Mouse (Mus musculus) brown adipose tissue, adult 24 weeks (tissue): Measurements from ENCODE around the gene Mfap3. TPM values are rescaled to one million over a fixed set of nuclear protein-coding genes. Genes with fewer than 3 reads are reported as not detected.
"Not testable (repeated sequence)": the region's sequence is repeated elsewhere in the genome, so short reads cannot be mapped to it uniquely, and the experiment has no call there.

Experiments used
- H3K27ac ChIP-seq: fragments of 200-500 bp; replicated peaks from 2 replicates; pipeline ENCODE4 v1.5.1; 2012; ENCODE audit warnings: low read depth, mild to moderate bottlenecking, low read length
- H3K4me1 ChIP-seq: fragments of 200-500 bp; 2 replicates; pipeline ENCODE4 v1.6.1; 2012; ENCODE audit warnings: low read length, mixed read lengths; ENCODE audit not compliant: control insufficient read depth, insufficient read depth, insufficient read length
- H3K4me3 ChIP-seq: fragments of 200-500 bp; 2 replicates; pipeline ENCODE4 v1.5.1; 2012; ENCODE audit warnings: low read depth, mild to moderate bottlenecking, low read length, moderate library complexity; ENCODE audit not compliant: insufficient read depth
- polyA plus RNA-seq: library from polyadenylated mRNA; stranded (reverse); fragments of >200 nt; gene quantifications from 2 replicates; pipeline ENCODE4 v1.2.4, GENCODE M21; 2012; ENCODE audit not compliant: missing spikeins, insufficient read depth, insufficient read length

Gene Mfap3
- polyA plus RNA-seq, 1 experiment, result 15.9 TPM

DNA sequence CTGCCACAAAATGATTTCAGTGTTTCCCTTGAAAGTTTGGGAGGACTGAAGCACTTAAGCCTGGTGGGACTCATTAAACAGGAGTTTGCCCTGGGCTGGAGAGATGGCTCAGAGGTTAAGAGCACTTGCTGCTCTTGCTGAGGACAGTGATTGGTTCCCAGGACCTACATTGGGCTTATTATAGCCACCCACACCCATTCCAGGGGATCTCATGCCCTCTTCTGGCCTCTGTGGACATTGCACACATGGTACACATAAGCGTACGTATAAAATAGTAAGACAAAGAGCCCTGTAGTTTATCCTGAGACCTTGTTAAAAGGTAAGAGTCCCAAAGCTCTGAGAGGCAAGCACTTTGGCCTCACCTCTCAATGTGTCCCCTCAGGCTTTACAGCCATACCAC is 31.8 kb downstream of the Mfap3 start:
- Histone ChIP-seq H3K27ac (no peak overlapping the region), H3K4me3 (no peak overlapping the region), H3K4me1 (no peaks in the 10 kb centered on the region)

DNA sequence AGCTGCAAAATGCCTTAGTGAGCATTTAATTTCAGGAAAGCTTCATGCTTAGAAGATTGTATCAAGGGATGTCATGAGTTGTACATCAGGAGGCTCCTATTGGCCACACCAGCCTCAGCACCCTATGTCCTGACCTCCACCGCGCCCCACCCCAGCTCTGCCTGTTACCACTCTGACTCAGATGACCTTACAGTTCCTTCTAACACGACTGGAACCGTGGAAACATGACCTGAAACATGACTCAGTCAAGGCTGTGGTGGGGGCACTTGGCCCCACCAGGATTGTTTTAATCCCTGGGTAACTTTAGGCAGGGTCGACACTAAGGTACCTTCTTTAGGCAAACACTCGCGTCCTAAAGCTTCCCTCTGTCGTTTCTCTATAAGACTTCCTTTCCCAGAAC is 32.6 kb downstream of the Mfap3 start:
- Histone ChIP-seq H3K4me1 (no peaks in the 10 kb centered on the region), H3K27ac (no peak overlapping the region), H3K4me3 (no peak overlapping the region)

DNA sequence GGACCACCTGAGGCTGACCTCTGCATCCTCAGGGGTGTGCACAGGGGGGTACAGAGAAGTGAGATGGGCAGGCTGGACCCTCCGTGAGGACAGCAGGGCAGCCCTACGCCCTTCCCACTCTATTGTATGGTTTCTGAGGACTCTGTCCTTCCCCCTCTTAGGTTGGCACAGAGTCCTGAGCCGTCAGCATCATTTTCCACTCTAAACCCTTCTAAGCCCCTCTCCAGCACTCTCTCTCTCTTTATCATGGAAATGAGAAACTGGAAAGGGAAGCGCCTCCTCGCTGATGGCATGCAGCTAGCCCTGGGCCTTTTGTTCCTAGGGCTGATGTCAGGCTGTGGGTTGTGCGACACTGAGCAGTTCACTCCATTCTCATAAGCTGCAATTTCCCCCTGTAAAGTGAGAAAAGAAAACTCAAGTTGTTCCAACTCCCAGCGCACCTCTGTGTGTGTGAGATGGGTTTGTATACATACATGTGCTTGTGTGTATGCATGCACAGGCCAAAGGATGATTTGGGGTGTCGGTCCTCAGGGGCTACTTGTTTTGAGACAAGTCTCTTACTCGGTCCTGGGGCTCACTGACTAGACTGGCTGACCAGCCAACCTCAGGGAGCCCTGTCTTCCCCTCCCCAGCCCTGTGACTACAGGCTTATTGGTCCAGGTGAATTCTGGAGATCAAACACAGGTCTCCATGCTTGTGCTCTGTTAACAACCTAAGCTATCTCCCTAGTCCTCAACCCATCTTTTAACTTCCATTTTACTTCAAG is 34.7 kb downstream of the Mfap3 start:
- H3K27ac ChIP-seq, result no peak overlapping the region
- H3K4me1 ChIP-seq, result no peaks in the 10 kb centered on the region
- no peak overlapping the region for H3K4me3 ChIP-seq

DNA sequence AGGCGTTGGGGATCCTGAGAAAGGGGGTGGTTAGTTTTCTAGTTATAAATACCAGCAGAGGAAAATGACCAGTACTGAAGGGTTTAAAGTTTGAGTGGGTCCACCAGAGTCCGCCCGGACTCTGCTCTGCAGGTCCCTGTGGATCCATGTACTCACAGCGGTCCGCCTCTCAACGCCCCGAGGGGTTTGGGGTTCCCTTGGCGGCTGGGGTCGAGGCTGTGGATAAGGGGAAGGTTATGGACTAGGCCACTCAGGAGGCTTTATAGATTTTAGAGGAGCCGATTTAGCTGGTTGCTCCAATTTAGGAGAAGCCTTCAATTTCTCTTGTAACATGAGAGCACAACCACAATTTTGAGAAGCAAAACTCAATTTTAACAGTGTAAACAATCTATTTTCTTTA is 39.5 kb downstream of the Mfap3 start:
- H3K4me3 ChIP-seq, H3K4me1 ChIP-seq, H3K27ac ChIP-seq: not testable (repeated sequence)

DNA sequence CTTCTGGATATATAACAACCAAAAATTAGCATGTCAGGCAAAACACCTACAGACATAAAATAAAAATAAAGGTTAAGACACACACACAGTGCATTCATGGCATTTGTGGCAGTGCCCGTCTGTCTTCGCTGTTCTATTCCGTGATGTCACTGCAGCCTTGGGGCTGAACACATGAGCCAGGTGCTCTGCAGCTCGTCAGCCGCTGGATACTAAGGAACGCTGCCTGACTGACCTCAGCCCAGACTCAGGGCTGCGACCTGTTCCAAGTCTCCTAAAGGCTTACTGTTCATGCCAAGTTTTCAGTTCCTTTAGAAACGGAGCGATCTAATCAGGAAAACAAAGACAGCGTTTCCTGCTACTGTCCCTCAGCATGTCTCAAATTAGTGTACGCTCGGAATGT is 46.1 kb downstream of the Mfap3 start:
- Histone ChIP-seq H3K27ac (no peak overlapping the region), H3K4me3 (no peak overlapping the region)

DNA sequence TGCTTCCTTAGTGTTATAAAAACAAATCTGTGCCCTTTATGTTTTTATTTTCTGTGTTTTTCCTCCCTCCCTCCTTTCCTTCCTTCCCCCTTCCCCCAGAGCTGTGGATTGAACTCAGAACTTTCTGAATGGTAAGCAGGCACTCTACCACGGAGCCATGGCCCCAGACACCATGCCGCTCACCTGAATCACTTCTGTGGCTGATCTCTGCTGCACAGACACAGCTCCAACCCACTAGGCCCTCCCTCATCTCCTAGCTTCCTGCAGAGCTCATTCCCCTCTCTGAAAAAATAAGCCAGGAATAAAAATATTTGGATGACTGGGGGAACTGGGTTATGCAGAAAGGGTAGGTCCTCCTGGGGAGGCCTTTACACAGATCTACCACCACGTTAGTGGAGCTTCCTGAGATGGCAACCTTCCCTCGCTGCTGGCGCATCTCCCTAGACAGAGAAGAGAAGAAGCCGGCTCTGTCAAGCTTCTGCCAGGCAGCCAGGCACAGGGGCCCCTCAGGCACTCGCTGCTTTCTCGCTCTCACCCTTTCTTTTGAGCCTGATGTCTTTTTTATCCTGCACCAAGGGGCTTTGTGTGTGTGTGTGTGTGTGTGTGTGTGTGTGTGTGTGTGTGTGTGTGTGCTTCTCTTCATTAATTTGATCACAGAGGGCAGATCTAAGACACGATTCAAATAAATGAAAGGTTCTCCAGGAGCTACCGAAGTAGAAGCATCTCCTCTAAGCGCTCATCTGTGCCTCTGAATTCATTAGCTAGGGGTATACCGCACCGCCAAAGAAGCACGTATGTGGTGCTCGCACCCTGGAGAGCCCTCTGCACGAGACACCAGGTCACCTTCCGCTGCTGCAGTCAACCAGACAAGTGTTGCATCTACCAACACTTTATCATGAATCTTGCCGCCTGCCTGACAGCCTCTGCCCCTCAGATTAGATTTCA is 47.9 kb downstream of the Mfap3 start:
- Histone ChIP-seq H3K27ac (no peak overlapping the region), H3K4me1 (no peaks in the 10 kb centered on the region), H3K4me3 (no peak overlapping the region)

More for the DNA sequence above, 46.1 kb downstream of the Mfap3 start:
- no peaks in the 10 kb centered on the region for H3K4me1 ChIP-seq

DNA sequence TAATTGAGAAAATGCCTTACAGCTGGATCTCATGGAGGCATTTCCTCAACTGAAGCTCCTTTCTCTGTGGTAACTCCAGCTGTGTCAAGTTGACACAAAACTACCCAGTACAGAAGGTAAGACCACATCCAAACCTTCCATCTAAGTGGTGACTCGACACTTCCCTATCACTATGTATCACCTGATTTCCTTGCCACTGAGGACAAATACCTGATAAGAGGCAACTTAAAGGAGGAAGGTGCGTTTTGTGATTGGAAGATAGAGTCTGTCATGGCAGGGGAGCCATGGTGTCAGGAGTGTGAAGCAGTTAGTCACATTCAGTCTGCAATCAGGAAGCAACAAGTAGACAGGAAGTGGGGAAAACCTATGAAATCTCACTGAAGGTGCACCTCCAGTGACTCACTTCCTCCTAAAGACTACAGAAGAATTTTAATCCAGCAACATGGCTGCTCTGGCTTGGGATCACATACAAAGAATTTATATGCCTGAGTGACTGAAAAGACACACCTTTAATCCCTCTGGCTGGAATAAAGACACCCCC is 50.6 kb downstream of the Mfap3 start:
- Histone ChIP-seq H3K27ac (no peak overlapping the region), H3K4me3 (no peak overlapping the region), H3K4me1 (no peaks in the 10 kb centered on the region)

DNA sequence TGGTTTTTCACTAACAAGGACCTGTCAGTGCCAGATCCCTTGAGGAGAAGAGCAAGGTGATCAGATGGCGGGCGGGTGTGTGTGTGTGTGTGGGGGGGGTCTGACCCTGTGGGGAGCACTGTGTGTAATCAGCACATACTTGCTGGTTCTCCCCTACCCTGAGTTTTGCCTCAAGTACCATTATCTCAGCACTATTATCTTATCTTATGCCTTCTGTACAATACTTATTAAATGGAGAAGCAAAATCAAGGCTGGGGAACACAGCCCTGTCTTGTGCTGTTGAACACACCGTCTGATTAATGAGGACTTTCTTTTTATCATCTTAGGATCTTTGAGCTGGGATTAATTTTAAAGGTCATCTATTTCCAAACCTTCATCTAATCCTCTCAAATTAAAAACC is 52.6 kb downstream of the Mfap3 start:
- Histone ChIP-seq H3K4me3 (no peak overlapping the region), H3K27ac (no peak overlapping the region), H3K4me1 (no peaks in the 10 kb centered on the region)

DNA sequence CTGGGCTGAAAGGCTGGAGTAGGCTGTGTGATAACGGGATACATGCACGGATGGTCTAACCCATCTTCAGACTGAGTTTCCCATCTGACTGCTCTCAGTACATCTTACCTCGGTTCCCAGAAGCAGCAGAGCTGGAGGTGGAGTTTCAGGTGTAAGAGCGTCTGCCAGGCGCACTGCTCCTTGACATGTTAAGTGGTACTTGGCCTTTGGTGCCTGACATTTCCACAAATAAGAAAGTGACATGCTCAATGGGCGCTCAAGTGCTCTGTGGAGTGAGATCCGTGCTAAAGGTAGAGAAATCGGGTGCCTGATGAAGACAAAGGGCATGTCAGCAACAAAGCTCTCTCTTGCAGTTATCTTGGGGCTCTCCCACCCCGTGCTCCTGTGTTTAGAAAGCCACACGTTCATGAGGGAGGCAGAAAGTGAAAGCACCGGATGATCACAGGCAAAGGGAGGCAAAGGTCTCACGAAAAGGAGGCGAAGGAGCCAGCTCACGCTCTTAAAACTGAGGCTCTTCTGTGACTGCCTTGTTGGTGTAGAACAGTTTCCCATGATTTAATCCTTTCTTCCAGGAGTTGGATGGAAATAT is 55.3 kb downstream of the Mfap3 start:
- Histone ChIP-seq H3K4me1 (no peaks in the 10 kb centered on the region), H3K4me3 (no peak overlapping the region), H3K27ac (no peak overlapping the region)

DNA sequence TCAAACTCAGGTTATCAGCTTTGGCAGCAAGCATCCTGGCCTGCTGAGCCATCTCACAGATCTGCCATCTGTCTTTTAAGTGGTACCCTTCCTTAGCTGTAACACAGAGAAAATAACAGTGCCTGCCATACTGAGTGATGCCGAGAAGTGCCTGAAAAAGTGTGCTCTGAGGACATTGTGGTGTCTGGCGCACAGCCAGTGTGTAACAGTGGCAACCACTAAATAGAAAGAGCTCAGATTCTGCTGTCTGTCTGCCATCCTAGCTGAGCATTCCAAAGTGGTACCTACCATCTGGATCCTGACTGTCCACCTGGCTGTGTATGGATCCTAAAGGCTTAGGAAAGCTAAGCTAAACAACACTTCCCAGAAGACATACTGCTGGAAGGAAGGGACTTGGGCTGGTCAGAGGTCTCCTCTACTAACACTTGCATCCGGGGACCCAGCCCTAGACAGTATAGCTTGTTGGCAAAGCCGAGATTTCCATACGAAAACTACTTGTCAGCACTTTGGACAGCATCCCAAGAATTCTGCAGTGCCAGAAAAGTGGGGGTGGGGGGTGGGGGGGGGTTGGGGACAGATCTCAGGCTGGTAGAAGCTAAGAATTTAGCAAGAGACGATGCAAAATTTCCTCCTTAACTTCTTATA is 58.5 kb downstream of the Mfap3 start:
- Histone ChIP-seq H3K4me3 (no peak overlapping the region), H3K4me1 (no peaks in the 10 kb centered on the region), H3K27ac (no peak overlapping the region)

DNA sequence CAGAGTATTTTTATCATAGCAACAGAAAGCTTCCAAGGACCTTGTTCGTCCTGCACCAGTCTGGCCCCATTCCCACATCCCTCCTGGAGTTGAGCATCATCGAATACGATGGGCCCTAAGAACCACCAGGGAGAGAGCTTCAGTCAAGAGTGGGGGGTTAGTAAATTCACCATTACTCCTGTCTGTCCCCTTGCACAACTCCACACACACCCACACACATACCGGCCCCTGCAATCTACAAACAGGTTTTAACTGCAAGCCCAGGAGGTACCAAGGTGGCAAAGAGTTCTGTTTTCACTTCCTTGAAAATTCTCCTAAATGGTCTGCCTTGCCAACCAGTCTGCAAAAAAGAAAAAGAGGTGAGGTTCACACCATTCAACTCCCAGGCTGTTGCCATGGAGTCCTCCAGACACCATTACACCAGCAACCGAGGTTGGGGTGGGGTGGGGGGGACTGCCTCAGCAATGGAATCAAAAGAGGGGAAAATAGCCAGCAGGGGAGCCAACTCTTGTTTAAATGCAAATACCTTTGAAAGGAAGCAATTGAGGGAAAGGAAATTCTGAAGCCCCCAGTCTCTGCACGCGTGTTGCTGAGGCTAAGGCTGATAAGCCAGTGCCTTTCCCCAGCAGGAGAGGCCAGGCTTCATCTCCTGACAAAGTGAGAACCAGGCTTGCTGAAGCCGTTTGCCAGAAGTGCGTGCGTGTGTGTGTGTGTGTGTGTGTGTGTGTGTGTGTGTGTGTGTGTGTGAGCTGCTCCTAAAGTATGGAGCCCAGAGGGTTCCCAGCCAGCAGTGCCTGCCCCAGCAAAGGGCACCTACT is 64.6 kb downstream of the Mfap3 start:
- no peaks in the 10 kb centered on the region for H3K4me1 ChIP-seq
- no peak overlapping the region for H3K4me3 ChIP-seq
- H3K27ac ChIP-seq, result no peak overlapping the region
